Mouse (Mus musculus): Measurements from ENCODE around the gene Vezt. TPM values are rescaled to one million over a fixed set of nuclear protein-coding genes. Genes with fewer than 3 reads are reported as not detected.

The Vezt gene
- polyA plus RNA-seq, 2 experiments from 2014 or later: 6.1 to 15.1 TPM

DNA sequence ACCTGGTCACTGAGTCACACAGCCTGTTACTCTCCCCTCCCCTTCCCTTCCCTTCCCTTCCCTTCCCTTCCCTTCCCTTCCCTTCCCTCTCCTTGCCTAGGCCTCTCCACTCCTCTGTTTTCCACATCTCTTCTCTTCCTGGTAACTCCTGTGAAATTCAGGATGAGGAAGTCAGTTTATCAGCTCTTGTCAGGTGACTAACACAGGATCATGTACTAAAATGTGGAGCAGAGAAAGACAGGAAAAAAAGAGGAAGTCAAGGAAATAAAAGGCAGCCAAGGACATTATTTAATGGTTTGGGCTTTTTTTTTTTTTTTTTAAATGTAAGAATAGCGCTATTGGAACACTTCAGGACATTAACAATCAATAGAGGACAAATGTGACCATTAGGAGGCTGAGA, 126.6 kb downstream of the Vezt start:
- no peak for ATAC-seq

DNA sequence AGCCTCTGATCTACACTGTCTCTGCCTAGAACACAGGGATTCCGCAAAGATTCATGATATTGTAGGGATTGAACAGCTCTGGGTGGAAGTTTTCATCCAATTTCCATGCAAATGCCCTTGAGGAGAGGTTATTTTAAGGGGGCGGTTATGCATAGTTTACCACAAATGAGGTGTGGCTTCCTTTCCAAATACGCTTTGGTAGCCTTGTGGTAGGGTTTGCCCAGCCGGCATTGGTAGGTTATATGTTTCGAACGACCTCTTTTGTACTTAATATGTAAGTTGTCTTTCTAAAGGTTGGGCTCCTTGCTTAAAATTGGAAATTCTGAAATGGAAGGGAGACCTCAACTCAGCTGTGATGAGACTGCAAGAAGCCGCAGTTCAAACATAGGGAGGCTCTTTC, 127.1 kb downstream of the Vezt start:
- ATAC-seq: no peak

DNA sequence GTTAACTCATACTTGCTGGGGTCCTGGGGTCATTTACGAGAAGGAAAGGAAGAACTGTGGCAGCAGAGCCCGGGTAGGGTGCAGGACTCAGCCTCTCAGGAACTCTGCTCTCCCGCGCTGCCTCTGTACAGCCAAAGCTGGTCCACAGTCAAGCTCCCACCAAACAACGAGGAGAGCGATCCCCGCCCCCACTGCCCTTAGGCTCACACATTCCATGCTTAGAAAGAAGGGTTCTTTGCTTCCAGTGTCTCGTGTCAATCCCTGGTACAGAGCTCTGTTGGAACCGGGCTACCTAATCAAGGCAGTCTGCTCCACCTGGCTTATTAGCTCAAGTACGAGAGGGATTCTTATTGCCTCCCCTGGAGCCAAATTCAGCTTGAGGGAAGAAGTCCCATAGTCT, 128.2 kb downstream of the Vezt start:
- ATAC-seq: no peak

DNA sequence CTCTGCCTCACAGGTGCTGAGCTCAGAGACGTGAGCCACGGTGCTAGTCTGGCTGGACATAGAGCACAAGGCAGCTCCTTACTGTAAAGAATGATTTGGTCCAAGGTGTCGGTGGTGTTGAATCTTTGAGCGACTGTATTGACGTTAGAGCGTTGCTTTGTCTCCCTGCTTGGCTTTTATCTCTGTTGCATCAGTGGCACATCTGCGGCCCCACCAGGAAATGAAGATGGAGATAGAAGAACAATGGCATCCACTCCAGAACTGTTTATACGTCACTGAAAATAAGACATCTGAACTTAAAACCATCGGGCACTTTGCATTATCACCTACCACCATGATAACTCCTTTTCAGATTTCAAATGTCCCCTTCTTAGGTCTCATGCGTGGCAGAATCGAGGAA, 135.7 kb downstream of the Vezt start:
- ATAC-seq: no peak

DNA sequence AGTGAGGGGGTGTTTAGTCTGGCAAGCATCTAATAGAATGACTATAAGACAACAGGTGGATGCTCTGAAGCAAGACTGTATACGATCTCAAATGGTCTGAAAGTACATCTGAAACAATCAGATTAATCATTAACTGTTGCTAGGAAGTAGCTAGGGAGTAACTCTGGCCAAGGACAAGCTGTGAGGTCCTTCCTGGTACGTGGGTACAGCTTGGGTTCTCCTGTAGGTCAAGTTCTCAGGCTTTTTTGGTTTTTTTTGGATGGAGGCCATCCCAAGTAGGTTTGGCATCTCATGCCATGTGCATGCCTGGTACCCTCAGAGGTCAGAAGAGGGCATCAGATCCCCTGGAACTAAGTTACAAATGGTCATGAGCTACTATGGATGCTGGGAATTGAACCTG, 136.3 kb downstream of the Vezt start:
- no peak for ATAC-seq

DNA sequence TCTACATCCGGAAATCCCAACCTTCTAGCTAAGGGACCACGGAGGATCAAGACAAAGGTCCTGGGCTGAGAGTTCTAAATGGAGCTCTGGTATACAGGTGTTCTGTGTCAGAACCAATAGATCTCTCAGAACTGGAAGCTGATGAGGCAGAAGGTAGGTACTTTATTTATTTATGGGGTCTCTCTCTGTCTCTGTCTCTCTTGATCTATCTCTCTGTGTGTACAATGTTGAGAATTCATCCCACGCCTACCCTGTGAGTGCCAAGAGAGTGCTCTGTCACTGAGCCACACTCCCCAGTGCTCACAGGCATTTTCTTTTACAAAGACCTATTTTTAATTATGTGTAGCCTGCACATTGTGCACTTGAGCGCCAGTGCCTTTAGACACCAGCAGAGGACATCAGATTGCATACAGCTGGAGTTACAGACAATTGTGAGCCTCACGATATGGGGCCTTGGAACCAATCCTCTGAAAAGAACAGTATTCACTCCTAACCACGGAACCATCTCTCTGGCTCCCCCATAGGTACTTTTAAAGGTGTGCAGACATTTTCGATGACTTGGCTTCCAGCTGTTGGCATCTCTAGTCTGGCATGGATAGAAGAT, 138.5 kb downstream of the Vezt start, which contains the start of gene Metap2:
TSS of gene Metap2 (minus strand) at position 51 of the 604 bp plus-strand sequence.
- no peak for ATAC-seq

DNA sequence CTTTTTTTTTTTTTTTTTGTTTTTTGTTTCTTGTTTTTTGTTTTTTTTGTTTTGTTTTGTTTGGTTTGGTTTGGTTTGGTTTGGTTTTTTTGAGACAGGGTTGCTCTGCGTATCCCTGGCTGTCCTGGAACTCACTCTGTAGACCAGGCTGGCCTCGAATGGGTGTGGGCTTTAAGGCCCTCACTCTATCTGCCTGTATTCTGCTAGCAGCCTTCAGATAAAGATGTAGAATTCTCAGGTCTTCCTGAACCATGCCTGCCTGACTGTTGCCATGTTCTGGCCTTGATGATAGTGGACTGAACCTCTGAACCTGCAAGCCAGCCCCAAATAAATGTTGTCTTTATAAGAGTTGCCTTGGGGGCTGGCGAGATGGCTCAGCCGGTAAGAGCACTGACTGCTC, 143.1 kb downstream of the Vezt start:
- no peak for ATAC-seq

DNA sequence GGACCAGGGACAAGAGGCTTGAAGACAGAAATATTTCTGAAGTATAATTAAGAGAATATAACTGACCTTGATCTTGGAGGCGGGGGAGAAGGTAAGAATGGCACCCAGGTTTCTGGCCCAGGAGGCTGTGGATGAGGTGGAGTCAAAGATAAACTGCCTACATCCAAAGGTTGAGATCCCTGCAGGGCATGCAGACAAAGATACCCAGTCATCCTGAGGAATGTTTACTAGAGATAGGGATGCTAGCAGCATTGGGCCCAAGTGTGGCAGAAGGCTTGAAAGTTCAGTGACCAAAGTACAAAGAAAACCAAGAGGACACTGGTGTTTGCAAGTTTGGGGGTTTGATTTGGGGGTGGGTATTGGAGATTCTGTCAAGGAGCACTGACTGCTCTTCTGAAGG, 144.6 kb downstream of the Vezt start:
- no peak for ATAC-seq

DNA sequence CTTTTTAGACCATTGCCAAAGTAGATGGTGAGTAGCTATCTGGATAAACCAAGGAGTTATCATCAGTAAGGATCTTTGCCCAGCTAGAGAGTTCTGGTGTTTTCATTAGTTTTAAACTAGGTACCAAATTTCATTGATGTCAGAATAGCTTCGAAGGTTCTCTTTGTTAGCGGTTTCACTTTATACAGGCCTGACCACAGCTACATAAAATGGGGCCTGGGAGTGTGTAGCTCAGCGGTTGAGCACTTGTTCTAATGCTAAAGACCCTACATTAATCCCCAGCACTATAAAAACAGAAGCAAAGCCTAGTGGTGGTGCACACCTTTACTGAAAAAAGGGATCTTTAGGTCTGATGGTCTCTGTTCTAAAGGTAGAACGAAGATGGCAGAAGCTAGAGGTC, 145.1 kb downstream of the Vezt start:
- no peak for ATAC-seq

DNA sequence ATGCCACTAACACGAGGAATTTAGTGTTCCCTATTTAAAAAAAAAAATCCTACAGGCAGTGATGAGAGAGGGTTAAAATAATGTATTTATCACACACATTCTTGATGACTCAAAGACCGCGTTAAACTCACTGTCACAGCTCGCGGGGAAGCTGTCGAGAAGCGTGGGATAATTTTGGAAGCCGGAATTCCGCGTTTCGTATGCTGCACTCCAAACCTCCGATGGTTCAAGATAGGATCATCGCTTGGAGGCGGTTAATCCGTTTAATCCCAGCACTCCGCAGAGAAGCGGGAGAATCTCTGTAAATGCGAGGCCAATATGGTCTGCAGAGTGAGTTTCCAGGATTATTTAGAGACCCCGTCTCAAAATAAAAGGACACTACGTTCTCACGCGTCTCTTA, 145.6 kb downstream of the Vezt start:
- ATAC-seq: peak; percentile 15

DNA sequence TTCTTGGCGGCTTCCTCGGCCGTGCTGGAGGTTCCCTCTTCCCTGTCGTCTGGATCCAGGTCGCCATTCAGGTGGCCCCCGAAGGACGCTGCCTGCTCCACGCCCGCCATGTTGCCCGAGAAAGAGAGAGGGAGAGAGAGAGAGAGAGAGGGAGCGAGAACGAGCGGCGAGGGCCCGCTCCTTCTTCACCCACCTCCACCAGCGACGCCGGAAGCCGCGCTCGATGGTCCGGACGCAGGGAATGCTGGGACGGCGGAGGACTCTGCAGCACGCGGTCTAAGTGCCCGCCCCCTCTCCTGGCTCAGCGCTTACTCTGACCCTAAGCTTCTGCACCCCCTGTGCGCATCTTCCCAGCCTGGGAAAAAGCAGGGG, 146.1 kb downstream of the Vezt start:
- peak; percentile 93 for ATAC-seq

Other genes with a start within 250 kb of the Vezt start
- under 1 TPM in 1 of 2 experiments, not detected in 1; 0.17 TPM for gene Usp44, start 204.3 kb downstream of the Vezt start, polyA plus RNA-seq (2017; shearing (Covaris generic))
- gene Metap2, start 138.7 kb downstream of the Vezt start, polyA plus RNA-seq (2017; shearing (Covaris generic)): 100 to 1,000 TPM; 188 to 241 TPM
- 1 to 10 TPM; 1.1 to 1.2 TPM for gene Fgd6, start 184 bp upstream of the Vezt start, polyA plus RNA-seq (2017; shearing (Covaris generic))
- gene Nr2c1, start 112.2 kb upstream of the Vezt start, polyA plus RNA-seq (2017; shearing (Covaris generic)): 1 to 10 TPM; 2.2 to 3.8 TPM
- 100 to 1,000 TPM; 126 to 201 TPM for gene Ndufa12, start 162.9 kb upstream of the Vezt start, polyA plus RNA-seq (2017; shearing (Covaris generic))

All from activated CD4-positive, CD25-positive, alpha-beta regulatory T cell, adult 4 months (primary cell).